Mouse (Mus musculus): ENCODE data around the gene Klc1.

GRCm38 (mm10) chr12:111855448-111855847 is 96.8 kb downstream of the Klc1 start:
- no peak for TF ChIP-seq CTCF (IDR thresholded peaks at IDR 0.05; ENCODE audit: borderline replicate concordance, control insufficient read depth, extremely low read depth, insufficient read depth, low read length, poor library complexity)
- no peak for TF ChIP-seq POLR2A (IDR thresholded peaks at IDR 0.05; ENCODE audit: control insufficient read depth, extremely low read depth, insufficient read depth, low read length, poor library complexity)
